Mouse (Mus musculus): ENCODE measurements around the gene Arhgap15.

GRCm38 (mm10) chr2:44192058-44192457, 443.4 kb downstream of the Arhgap15 start:
- TF ChIP-seq POLR2A (IDR thresholded peaks at IDR 0.05; ENCODE audit: borderline replicate concordance, extremely low read depth, insufficient read depth, insufficient read length, poor library complexity, severe bottlenecking), result no peak
- no peak for TF ChIP-seq CTCF (IDR thresholded peaks at IDR 0.05; ENCODE audit: borderline replicate concordance, extremely low read depth, insufficient read depth, insufficient read length)
